Mouse (Mus musculus): Measurements from ENCODE around the gene Ndel1. TPM values are rescaled to one million over a fixed set of nuclear protein-coding genes. Genes with fewer than 3 reads are reported as not detected.
"Not testable (repeated sequence)": the region's sequence is repeated elsewhere in the genome, so short reads cannot be mapped to it uniquely, and the experiment has no call there.

Gene Ndel1
- polyA plus RNA-seq, 1 experiment from 2014 or later, result 105 TPM

DNA sequence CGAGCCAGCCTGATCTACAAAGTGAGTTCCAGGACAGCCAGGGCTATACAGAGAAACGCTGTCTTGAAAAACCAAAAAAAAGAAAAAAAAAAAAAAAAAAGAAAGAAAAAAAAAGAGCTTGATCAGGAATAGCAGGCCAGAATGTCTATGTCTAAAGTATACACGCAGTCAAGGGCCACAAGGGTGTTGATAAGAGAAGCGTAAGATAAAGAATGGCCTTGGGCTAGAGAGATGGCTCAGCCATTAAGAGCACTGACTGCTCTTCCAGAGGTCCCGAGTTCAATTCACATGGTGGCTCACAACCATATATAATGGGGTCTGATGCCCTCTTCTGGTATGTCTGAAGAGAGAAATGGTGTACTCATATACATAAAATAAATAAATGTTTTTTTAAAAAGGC is 40.1 kb downstream of the Ndel1 start:
- WGBS, result 94% methylated on average over 5 of the region's 5 CpGs
- not testable (repeated sequence) for H3K27me3 ChIP-seq; H3K9me3 ChIP-seq; H3K27ac ChIP-seq (replicated peaks); H3K9ac ChIP-seq; ATAC-seq (ENCODE audit: low FRiP score, low read depth); H3K4me1 ChIP-seq (replicated peaks); H3K4me3 ChIP-seq; H3K4me2 ChIP-seq
- peaks cover 73% of the 10 kb centered on the region for H3K36me3 ChIP-seq

DNA sequence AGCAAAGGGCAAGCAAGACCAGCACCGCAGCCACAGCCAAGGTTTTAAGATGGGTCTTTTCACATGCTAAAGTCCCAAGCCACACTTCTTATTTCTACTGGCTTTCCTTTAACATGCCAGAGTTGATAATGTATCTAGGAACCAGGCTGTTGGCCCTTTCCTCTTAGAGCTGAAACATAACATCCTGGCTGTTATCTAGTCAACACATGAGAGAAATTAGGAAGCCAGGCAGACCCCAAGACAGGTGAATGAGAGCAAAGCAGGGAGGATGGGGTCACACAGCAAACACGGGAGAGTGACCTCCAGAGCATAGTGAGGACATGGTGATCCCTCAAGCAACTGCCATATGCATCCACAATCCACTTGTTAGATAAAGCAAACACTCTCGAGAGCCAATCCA is 44.9 kb downstream of the Ndel1 start:
- no peak for ATAC-seq (ENCODE audit: low FRiP score, low read depth)
- Histone ChIP-seq H3K36me3 (peaks cover 51% of the 10 kb centered on the region), H3K4me3 (no peak overlapping the region), H3K27ac (replicated peaks) (no peak overlapping the region), H3K4me1 (replicated peaks) (no peaks in the 10 kb centered on the region), H3K4me2 (no peak overlapping the region), H3K9me3 (no peaks in the 10 kb centered on the region), H3K27me3 (no peaks in the 10 kb centered on the region), H3K9ac (no peak overlapping the region)
- WGBS, result 74% methylated on average over 3 of the region's 3 CpGs

DNA sequence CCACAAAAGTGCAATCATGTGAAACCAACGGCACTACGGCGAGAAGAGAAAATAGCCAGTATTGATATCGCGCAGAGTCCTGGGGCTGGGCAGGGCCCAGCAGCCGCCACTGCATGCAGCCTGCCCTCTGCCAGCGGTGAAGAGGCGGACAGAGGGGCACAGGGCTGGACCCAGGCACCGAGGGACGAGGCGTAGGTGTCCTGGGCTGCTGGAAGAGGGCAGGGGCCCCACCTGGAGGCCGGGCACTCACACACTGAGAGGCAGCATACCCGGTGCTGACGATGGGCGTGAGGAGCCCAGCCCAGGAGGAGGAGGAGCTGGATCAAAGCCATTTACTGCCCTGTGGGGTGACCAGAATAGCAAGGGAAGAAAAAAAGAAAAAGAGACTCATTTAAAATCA is 49.3 kb downstream of the Ndel1 start:
- 81% methylated on average over 15 of the region's 15 CpGs for WGBS
- Histone ChIP-seq H3K27ac (replicated peaks) (no peak overlapping the region), H3K4me2 (no peak overlapping the region), H3K4me1 (replicated peaks) (no peaks in the 10 kb centered on the region), H3K4me3 (no peak overlapping the region), H3K36me3 (peaks cover 45% of the 10 kb centered on the region), H3K9ac (no peak overlapping the region), H3K27me3 (no peaks in the 10 kb centered on the region), H3K9me3 (no peaks in the 10 kb centered on the region)
- ATAC-seq (ENCODE audit: low FRiP score, low read depth), result no peak

DNA sequence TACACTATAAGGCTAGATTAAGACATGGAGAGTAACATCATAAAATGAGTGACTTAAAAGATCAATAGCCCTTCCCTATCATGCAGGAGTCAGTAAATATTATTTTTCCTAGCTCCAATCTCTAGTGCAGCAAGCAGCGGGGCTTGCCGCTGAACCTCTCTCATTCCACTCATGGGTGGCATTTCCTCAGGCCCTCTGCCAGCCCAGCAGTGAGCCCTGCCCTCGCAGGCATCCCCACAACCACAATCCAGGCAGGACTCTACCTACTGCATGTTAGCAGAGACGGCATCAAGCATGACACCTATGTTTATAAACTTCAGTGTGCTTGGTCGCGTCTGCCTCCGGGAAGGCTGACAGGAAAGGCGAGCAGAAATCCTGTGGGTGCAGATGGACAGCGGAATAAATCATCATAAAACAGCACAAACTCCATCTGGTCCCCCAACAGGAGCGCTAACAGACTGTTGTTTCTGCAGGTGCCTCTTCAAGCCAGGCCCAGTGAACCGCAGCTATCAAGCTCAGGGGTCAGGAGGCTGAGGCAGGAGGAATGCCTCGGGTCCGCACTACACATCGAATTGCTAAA is 52.3 kb downstream of the Ndel1 start:
- H3K4me2 ChIP-seq, result no peak overlapping the region
- no peak overlapping the region for H3K9ac ChIP-seq
- H3K27ac ChIP-seq (replicated peaks), result no peak overlapping the region
- no peak for ATAC-seq (ENCODE audit: low FRiP score, low read depth)
- WGBS, result 89% methylated on average over 14 of the region's 14 CpGs
- no peaks in the 10 kb centered on the region for H3K4me1 ChIP-seq (replicated peaks)
- no peak overlapping the region for H3K4me3 ChIP-seq
- no peaks in the 10 kb centered on the region for H3K9me3 ChIP-seq
- H3K36me3 ChIP-seq, result peaks cover 62% of the 10 kb centered on the region
- H3K27me3 ChIP-seq, result no peaks in the 10 kb centered on the region

DNA sequence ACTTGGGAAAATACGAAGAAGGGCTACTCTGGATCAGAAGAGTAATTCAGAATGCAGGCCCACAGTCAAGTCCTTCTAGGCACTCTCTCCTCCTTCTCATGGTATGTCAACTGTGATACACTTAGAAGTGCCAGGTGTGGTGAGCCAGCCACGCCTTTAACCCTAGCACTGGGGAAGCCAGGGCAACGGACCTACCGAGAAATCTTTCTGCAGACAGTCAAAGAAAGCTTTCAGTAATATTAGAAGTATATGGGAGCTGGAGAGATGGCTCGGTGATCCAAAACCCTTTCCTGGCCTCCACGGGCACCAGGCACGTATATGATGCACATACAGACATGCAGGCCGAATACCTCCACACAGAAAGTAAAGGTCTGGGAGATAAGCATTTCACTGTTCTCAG is 53.2 kb downstream of the Ndel1 start:
- Histone ChIP-seq H3K9ac (no peak overlapping the region), H3K4me3 (no peak overlapping the region), H3K27me3 (no peaks in the 10 kb centered on the region), H3K4me1 (replicated peaks) (no peaks in the 10 kb centered on the region), H3K9me3 (no peaks in the 10 kb centered on the region), H3K36me3 (peaks cover 71% of the 10 kb centered on the region), H3K4me2 (no peak overlapping the region), H3K27ac (replicated peaks) (no peak overlapping the region)
- ATAC-seq (ENCODE audit: low FRiP score, low read depth), result no peak
- 91% methylated on average over 8 of the region's 8 CpGs for whole genome bisulfite sequencing

DNA sequence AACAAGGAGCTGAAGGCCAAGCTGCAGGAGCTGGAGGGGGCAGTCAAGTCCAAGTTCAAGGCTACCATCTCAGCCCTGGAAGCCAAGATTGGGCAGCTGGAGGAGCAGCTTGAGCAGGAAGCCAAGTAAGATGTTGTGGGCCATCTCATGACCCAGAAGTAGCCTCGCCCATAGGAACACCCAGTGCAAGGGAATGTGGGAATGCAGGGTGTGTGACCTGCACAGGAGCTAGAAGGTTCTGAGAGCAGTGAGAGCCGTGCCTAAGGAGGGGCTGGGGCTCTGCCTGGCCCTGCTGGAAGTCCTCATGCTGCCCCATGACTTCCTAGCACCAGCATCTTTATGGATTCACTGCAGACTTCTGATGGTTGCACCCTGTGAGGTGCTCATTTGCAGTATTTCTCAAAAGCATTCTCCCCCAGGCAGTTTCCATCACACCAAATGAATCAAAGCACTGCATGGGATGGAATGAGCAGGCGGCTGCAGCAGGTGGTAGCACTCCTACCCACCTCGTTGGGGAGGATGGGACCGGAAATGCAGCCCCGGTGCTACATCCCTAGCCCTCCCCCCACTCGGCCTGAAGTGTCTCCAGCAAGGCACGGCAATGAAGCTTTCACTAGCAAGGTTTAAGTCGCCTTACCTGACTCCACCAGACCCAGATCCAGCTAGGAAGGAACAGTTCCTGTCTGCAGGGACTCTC is 59.6 kb downstream of the Ndel1 start:
- Histone ChIP-seq H3K27ac (replicated peaks) (no peak overlapping the region), H3K4me2 (no peak overlapping the region), H3K9me3 (no peaks in the 10 kb centered on the region), H3K9ac (no peak overlapping the region), H3K27me3 (no peaks in the 10 kb centered on the region), H3K4me1 (replicated peaks) (no peaks in the 10 kb centered on the region), H3K4me3 (no peak overlapping the region), H3K36me3 (peaks cover 91% of the 10 kb centered on the region)
- 85% methylated on average over 9 of the region's 9 CpGs for WGBS
- no peak for ATAC-seq (ENCODE audit: low FRiP score, low read depth)

DNA sequence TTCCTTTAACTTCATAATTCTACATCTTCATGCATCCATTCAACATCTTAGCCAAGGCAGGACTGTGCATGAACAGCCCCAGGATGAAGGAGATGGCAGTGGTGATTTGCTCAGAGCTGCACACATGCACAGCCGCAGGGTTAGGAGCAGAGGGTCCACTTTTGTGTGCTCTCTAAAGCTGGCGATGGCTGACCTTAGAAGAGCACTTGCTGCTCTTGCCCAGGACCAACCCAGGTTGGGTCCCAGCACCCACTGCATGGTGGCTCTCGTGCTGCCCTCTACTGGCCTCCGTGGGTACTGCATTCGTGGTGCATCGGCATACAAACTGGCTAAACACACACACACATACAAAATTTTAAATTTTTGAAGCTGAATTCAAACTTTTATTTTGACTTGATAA is 63.9 kb downstream of the Ndel1 start:
- Histone ChIP-seq H3K4me1 (replicated peaks) (no peaks in the 10 kb centered on the region), H3K9ac (no peak overlapping the region), H3K9me3 (no peaks in the 10 kb centered on the region), H3K4me3 (no peak overlapping the region), H3K4me2 (no peak overlapping the region), H3K27me3 (no peaks in the 10 kb centered on the region), H3K36me3 (peaks cover 92% of the 10 kb centered on the region), H3K27ac (replicated peaks) (no peak overlapping the region)
- 0 out of 2 replicates have a peak, but pooled peaks have one; percentile 45 for ATAC-seq (ENCODE audit: low FRiP score, low read depth)
- WGBS, result 40% methylated on average over 6 of the region's 6 CpGs

DNA sequence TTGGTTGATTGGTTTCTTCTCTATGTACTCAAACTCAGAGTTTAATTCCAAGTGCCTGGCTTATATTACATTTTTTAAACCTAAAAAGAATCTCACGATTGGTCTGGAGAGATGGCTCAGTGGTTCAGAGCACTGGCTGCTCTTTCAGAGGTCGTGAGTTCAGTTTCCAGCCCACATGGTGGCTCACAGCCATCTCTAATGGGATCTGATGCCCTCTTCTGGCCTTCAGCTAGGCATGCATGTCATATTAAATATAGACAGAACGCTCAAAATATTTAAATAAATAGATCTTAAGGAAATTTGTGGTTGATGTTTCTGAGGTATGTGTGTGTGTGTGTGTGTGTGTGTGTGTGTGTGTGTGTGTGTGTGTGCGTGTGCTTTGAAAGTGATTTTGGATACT is 66.5 kb downstream of the Ndel1 start:
- H3K9me3 ChIP-seq, result no peaks in the 10 kb centered on the region
- no peak overlapping the region for H3K4me2 ChIP-seq
- no peak overlapping the region for H3K9ac ChIP-seq
- H3K4me1 ChIP-seq (replicated peaks), result no peaks in the 10 kb centered on the region
- WGBS, result 67% methylated on average over 4 of the region's 4 CpGs
- peaks cover 94% of the 10 kb centered on the region for H3K36me3 ChIP-seq
- no peak for ATAC-seq (ENCODE audit: low FRiP score, low read depth)
- H3K4me3 ChIP-seq, result no peak overlapping the region
- no peak overlapping the region for H3K27ac ChIP-seq (replicated peaks)
- no peaks in the 10 kb centered on the region for H3K27me3 ChIP-seq

DNA sequence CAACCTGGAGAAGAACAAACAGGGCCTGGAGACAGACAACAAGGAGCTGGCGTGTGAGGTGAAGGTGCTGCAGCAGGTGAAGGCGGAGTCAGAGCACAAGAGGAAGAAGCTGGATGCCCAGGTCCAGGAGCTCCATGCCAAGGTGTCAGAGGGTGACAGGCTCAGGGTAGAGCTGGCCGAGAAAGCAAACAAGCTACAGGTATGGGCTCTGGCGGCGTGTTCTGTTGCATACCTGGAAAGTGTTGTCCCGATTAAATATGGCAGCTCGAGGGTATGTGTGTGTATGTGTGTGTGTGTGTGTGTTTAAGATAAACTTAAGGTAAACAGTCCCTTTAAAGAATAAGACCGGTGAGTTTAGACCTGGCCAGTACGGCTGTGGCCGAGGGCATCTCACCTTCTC is 73.4 kb downstream of the Ndel1 start:
- ATAC-seq (ENCODE audit: low FRiP score, low read depth), result no peak
- Histone ChIP-seq H3K9me3 (no peaks in the 10 kb centered on the region), H3K4me3 (no peak overlapping the region), H3K27ac (replicated peaks) (no peak overlapping the region), H3K4me2 (no peak overlapping the region), H3K9ac (no peak overlapping the region), H3K4me1 (replicated peaks) (no peaks in the 10 kb centered on the region), H3K36me3 (peaks cover 96% of the 10 kb centered on the region), H3K27me3 (no peaks in the 10 kb centered on the region)
- 95% methylated on average over 10 of the region's 10 CpGs for WGBS

DNA sequence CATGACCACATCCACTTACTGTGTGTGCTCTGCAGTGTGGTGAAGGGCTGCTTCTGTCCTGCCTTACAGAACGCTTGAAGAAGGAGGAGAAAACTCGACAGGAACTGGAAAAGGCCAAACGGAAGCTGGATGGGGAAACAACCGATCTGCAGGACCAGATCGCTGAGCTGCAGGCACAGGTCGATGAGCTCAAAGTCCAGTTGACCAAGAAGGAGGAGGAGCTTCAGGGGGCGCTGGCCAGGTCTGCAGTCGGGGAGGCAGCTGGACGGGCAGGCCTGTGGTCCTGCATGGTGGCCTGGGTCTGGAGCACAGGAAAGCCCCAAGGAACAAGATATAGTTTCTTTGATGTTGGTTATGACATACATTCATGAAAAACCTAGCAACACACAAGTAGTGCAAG is 79.9 kb downstream of the Ndel1 start:
- Histone ChIP-seq H3K4me3 (no peak overlapping the region), H3K9me3 (no peaks in the 10 kb centered on the region), H3K36me3 (peaks cover 92% of the 10 kb centered on the region), H3K4me1 (replicated peaks) (no peaks in the 10 kb centered on the region), H3K27me3 (no peaks in the 10 kb centered on the region), H3K4me2 (no peak overlapping the region), H3K9ac (no peak overlapping the region), H3K27ac (replicated peaks) (no peak overlapping the region)
- WGBS, result 89% methylated on average over 9 of the region's 9 CpGs
- no peak for ATAC-seq (ENCODE audit: low FRiP score, low read depth)

DNA sequence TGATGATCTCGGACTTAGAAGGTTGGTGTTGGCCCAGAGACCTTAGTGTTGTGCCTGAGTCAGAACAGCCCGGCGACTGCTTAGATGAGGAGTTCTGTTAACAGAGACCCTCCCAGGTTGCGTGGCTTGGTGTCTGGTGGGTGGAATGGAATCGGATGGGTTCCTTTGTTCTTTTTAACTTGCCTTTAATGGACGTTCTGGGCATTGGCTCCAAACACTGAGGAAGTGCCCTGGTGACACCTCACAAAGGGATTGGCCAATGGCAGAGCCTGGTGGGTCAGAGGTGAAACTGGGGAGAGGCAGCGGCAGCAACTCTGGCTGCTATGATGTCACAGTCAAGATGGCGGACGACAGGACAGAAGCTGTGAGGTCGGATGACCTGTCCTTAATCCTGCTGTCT is 80.9 kb downstream of the Ndel1 start:
- Histone ChIP-seq H3K27me3 (no peaks in the 10 kb centered on the region), H3K9ac (no peak overlapping the region), H3K4me3 (no peak overlapping the region), H3K36me3 (peaks cover 96% of the 10 kb centered on the region), H3K27ac (replicated peaks) (no peak overlapping the region), H3K9me3 (no peaks in the 10 kb centered on the region), H3K4me1 (replicated peaks) (no peaks in the 10 kb centered on the region), H3K4me2 (no peak overlapping the region)
- no peak for ATAC-seq (ENCODE audit: low FRiP score, low read depth)
- 86% methylated on average over 10 of the region's 10 CpGs for WGBS

DNA sequence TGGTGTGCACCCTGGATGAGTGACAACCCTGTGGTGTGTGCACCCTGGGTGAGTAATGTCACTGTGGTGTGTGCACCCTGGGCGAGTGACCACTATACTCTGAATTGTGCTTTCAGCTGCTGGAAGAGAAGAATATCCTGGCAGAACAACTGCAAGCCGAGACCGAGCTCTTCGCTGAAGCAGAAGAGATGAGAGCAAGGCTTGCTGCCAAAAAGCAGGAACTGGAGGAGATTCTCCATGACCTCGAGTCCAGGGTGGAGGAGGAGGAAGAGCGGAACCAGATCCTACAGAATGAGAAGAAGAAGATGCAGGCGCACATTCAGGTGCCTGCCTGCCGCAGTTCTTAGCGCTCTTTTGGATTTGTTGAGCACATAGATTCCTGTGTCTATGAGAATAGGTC is 84.4 kb downstream of the Ndel1 start:
- no peaks in the 10 kb centered on the region for H3K27me3 ChIP-seq

DNA sequence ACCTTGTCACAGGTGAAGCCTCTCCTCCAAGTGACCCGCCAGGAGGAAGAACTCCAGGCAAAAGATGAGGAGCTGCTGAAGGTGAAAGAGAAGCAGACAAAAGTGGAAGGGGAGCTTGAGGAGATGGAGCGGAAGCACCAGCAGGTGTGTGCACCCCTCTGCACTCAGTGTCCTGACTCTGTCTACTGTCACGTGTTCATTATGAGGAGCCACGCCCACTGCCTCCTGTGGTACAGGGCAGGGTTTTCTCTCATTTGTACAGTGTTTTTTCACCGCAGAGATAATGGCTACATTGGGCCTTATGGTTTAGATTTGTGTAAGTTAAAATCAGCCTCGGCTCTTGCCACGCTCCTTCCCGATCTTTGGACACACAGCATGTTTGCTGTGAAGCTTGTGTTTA is 85.8 kb downstream of the Ndel1 start:
- no peak overlapping the region for H3K4me3 ChIP-seq
- no peaks in the 10 kb centered on the region for H3K9me3 ChIP-seq
- WGBS, result 91% methylated on average over 8 of the region's 8 CpGs
- no peaks in the 10 kb centered on the region for H3K4me1 ChIP-seq (replicated peaks)
- peaks cover 85% of the 10 kb centered on the region for H3K36me3 ChIP-seq
- H3K9ac ChIP-seq, result no peak overlapping the region
- no peak overlapping the region for H3K27ac ChIP-seq (replicated peaks)
- H3K4me2 ChIP-seq, result no peak overlapping the region
- no peak for ATAC-seq (ENCODE audit: low FRiP score, low read depth)
- no peaks in the 10 kb centered on the region for H3K27me3 ChIP-seq

More for the DNA sequence above, 84.4 kb downstream of the Ndel1 start:
- Histone ChIP-seq H3K36me3 (peaks cover 93% of the 10 kb centered on the region), H3K9me3 (no peaks in the 10 kb centered on the region), H3K4me3 (no peak overlapping the region), H3K27ac (replicated peaks) (no peak overlapping the region), H3K4me1 (replicated peaks) (no peaks in the 10 kb centered on the region), H3K4me2 (no peak overlapping the region), H3K9ac (no peak overlapping the region)
- 84% methylated on average over 9 of the region's 9 CpGs for WGBS
- no peak for ATAC-seq (ENCODE audit: low FRiP score, low read depth)

Measured in hindbrain, embryonic 15.5 days (tissue).